Mouse (Mus musculus) G1E (cell line): ENCODE measurements around the gene Meis3.

Source experiments
- CTCF ChIP-seq: IDR thresholded peaks from 2 replicates; pipeline ENCODE4 v1.5.1; 2012; ENCODE audit warnings: low read depth, low read length, inconsistent platforms, mixed read lengths
- GATA1 ChIP-seq: IDR thresholded peaks from 2 replicates; pipeline ENCODE4 v1.6.1; 2012; ENCODE audit warnings: borderline replicate concordance, low read length, inconsistent platforms, mixed read lengths
- GATA2 ChIP-seq: IDR thresholded peaks from 2 replicates; pipeline ENCODE4 v1.6.1; 2012; ENCODE audit warnings: low read depth, low read length, inconsistent platforms, borderline replicate concordance
- POLR2AphosphoS5 ChIP-seq: IDR thresholded peaks from 2 replicates; pipeline ENCODE4 v1.6.1; 2012; ENCODE audit warnings: low read depth, low read length, inconsistent platforms; ENCODE audit not compliant: insufficient replicate concordance
- TAL1 ChIP-seq: conservative IDR thresholded peaks from 2 replicates; pipeline ENCODE4 v1.6.1; 2012; ENCODE audit warnings: low read depth, low read length, inconsistent platforms, mixed read lengths

DNA sequence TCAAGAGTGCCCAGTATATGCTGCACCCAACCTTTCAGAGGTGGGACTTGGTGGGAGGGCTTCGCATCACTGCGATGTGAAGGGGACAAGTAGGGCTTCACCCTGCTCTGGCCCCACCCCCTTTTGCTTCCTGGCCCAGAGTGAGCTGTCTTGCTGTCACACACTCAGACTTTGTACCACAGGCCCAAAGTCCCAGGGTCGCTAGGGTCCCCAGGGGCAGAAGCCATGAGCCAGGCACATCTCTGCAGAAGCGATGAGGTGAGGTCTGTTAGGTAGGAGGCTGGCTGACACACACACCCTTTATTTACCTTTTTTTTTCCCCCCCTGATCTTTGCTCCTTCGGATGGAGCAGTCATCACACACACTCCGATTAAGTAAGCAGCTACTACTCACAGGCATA lies 38.3 kb downstream of the Meis3 start:
- no peak for TF ChIP-seq CTCF
- TF ChIP-seq POLR2AphosphoS5: no peak
- TF ChIP-seq GATA2: no peak
- TF ChIP-seq GATA1: no peak
- TF ChIP-seq TAL1: no peak
